Mouse (Mus musculus): ENCODE data around the gene Vmn1r149. TPM values are rescaled to one million over a fixed set of nuclear protein-coding genes. Genes with fewer than 3 reads are reported as not detected.
"Not testable (repeated sequence)": the region's sequence is repeated elsewhere in the genome, so short reads cannot be mapped to it uniquely, and the experiment has no call there.

Gene Vmn1r149
- polyA plus RNA-seq (2015; fragmentation: Nextera tagmentation; extraction: Ambion mirVana) = not detected in 2 replicates

DNA sequence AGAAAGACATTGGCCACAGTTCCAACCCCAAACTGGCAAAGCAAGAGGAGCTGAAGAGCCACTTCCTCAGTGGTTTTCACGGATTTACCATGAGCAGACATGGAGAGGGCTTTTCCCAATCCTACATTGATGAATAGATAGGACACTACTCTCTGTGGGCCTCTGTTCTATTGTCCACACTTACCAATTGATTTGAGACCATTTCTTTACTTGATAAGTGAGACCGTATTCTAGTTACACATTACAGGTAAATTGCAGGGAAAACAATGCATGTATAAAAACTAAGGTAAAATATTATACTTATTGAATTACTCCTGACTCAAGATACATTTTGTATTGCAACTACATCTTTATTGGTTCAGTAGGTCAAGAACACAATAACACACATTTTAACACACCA, at the start of gene Vmn1r149:
TSS of gene Vmn1r149 (minus strand) at position 101 of the 400 bp plus-strand sequence.
- H3K4me1 ChIP-seq (ENCODE audit: control insufficient read depth, insufficient read depth, low read depth, low read length); H3K4me3 ChIP-seq (ENCODE audit: low read length); H3K9ac ChIP-seq (ENCODE audit: low read depth, low read length); H3K27ac ChIP-seq (ENCODE audit: low read depth, low read length); H3K4me2 ChIP-seq (ENCODE audit: low read length); H3K36me3 ChIP-seq (ENCODE audit: control insufficient read depth, insufficient read depth, low read length); ATAC-seq; H3K9me3 ChIP-seq (ENCODE audit: control insufficient read depth, low read length); H3K27me3 ChIP-seq (replicated peaks; ENCODE audit: control insufficient read depth, insufficient read depth, low read length): not testable (repeated sequence)
- WGBS = no CpG with 5 or more reads among the region's 2 CpGs

DNA sequence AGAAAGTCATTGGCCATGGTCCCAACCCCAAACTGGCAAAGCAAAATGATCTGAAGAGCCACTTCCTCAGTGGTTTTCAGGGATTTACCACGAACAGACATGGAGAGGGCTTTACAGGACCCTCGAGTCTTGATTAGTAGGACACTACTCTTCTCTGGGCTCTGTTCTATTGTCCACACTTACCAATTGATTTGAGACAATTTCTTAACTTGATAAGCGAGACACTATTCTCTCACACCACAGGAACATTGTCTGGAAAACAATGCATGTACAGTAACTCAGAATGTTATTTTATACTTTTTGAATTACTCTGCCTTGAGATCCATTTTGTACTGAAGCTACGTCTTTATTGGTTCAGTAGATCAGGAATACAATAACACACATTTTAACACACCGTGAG, 25.9 kb upstream of the Vmn1r149 start, which contains the start of gene Gm10665:
TSS of gene Gm10665 (minus strand) at position 101 of the 400 bp plus-strand sequence.
- H3K27ac ChIP-seq (ENCODE audit: low read depth, low read length) = not testable (repeated sequence)
- WGBS = no CpG with 5 or more reads among the region's 5 CpGs

DNA sequence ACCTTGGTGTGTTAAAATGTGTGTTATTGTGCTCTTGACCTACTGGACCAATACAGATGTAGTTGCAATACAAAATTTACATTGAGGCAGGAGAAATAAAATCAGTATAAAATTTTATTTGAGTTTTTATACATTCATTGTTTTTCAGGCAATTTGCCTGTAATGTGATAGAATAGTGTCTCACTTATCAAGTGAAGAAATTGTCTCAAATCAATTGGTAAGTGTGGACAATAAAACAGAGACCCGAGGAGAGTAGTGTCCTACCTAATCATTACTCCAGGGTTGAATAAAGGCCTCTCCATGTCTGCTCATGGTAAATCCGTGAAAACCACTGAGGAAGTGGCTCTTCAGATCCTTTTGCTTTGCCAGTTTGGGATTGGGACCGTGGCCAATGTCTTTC, 24.7 kb downstream of the Vmn1r149 start, which contains the start of gene Vmn1r148:
TSS of gene Vmn1r148 (plus strand) at position 301 of the 400 bp plus-strand sequence.
- ATAC-seq; H3K4me2 ChIP-seq (ENCODE audit: low read length): not testable (repeated sequence)

More for the DNA sequence above, 25.9 kb upstream of the Vmn1r149 start, which contains the start of gene Gm10665:
- not testable (repeated sequence) for H3K27me3 ChIP-seq (replicated peaks; ENCODE audit: control insufficient read depth, insufficient read depth, low read length); ATAC-seq; H3K9ac ChIP-seq (ENCODE audit: low read depth, low read length); H3K4me2 ChIP-seq (ENCODE audit: low read length); H3K4me3 ChIP-seq (ENCODE audit: low read length); H3K9me3 ChIP-seq (ENCODE audit: control insufficient read depth, low read length); H3K36me3 ChIP-seq (ENCODE audit: control insufficient read depth, insufficient read depth, low read length); H3K4me1 ChIP-seq (ENCODE audit: control insufficient read depth, insufficient read depth, low read depth, low read length)

More for the DNA sequence above, 24.7 kb downstream of the Vmn1r149 start, which contains the start of gene Vmn1r148:
- H3K27me3 ChIP-seq (replicated peaks; ENCODE audit: control insufficient read depth, insufficient read depth, low read length); H3K36me3 ChIP-seq (ENCODE audit: control insufficient read depth, insufficient read depth, low read length); H3K27ac ChIP-seq (ENCODE audit: low read depth, low read length); H3K4me1 ChIP-seq (ENCODE audit: control insufficient read depth, insufficient read depth, low read depth, low read length); H3K9me3 ChIP-seq (ENCODE audit: control insufficient read depth, low read length); H3K4me3 ChIP-seq (ENCODE audit: low read length); H3K9ac ChIP-seq (ENCODE audit: low read depth, low read length): not testable (repeated sequence)
- no CpG with 5 or more reads among the region's 3 CpGs for WGBS

Other genes with a start within 250 kb of the Vmn1r149 start
- not detected in 2 replicates for gene Vmn1r143, start 248.9 kb downstream of the Vmn1r149 start, polyA plus RNA-seq (2015; fragmentation: Nextera tagmentation; extraction: Ambion mirVana)
- not detected in 2 replicates for gene Gm8653, start 237.0 kb downstream of the Vmn1r149 start, polyA plus RNA-seq (2015; fragmentation: Nextera tagmentation; extraction: Ambion mirVana)
- not detected in 2 replicates for gene Gm8453, start 208.7 kb downstream of the Vmn1r149 start, polyA plus RNA-seq (2015; fragmentation: Nextera tagmentation; extraction: Ambion mirVana)
- not detected in 2 replicates for gene Gm4187, start 108.5 kb downstream of the Vmn1r149 start, polyA plus RNA-seq (2015; fragmentation: Nextera tagmentation; extraction: Ambion mirVana)
- gene Gm8660, start 67.2 kb downstream of the Vmn1r149 start, polyA plus RNA-seq (2015; fragmentation: Nextera tagmentation; extraction: Ambion mirVana) = not detected in 2 replicates
- not detected in 2 replicates for gene Vmn1r148, start 24.6 kb downstream of the Vmn1r149 start, polyA plus RNA-seq (2015; fragmentation: Nextera tagmentation; extraction: Ambion mirVana)
- gene Gm10665, start 25.8 kb upstream of the Vmn1r149 start, polyA plus RNA-seq (2015; fragmentation: Nextera tagmentation; extraction: Ambion mirVana) = not detected in 2 replicates
- gene Vmn1r151, start 61.4 kb upstream of the Vmn1r149 start, polyA plus RNA-seq (2015; fragmentation: Nextera tagmentation; extraction: Ambion mirVana) = not detected in 2 replicates
- gene Vmn1r152, start 84.7 kb upstream of the Vmn1r149 start, polyA plus RNA-seq (2015; fragmentation: Nextera tagmentation; extraction: Ambion mirVana) = not detected in 2 replicates
- not detected in 2 replicates for gene Gm8677, start 96.7 kb upstream of the Vmn1r149 start, polyA plus RNA-seq (2015; fragmentation: Nextera tagmentation; extraction: Ambion mirVana)
- not detected in 2 replicates for gene Gm4201, start 127.1 kb upstream of the Vmn1r149 start, polyA plus RNA-seq (2015; fragmentation: Nextera tagmentation; extraction: Ambion mirVana)
- not detected in 2 replicates for gene Gm4565, start 149.9 kb upstream of the Vmn1r149 start, polyA plus RNA-seq (2015; fragmentation: Nextera tagmentation; extraction: Ambion mirVana)
- gene Vmn1r155, start 219.8 kb upstream of the Vmn1r149 start, polyA plus RNA-seq (2015; fragmentation: Nextera tagmentation; extraction: Ambion mirVana) = not detected in 2 replicates